Mouse (Mus musculus) forebrain, postnatal 0 days (tissue): ENCODE results near the gene Ankrd12. TPM values are rescaled to one million over a fixed set of nuclear protein-coding genes. Genes with fewer than 3 reads are reported as not detected.

Experiments used
- ATAC-seq: fragments of 200-750 bp; cut with Nextera tagmentation; 2 replicates; pipeline ENCODE4 v1.8.0; 2017; ENCODE audit warnings: mild to moderate bottlenecking, moderate library complexity
- DNase-seq: peaks from one replicate; pipeline ENCODE4 v3.0.0-alpha.2; 2015
- H3K27ac ChIP-seq: fragments of 300-500 bp; sonication (generic); 2 replicates; pipeline ENCODE4 v1.5.1; 2014; ENCODE audit warnings: low read depth, mild to moderate bottlenecking, antibody characterized with exemption, low read length, moderate library complexity, mixed read lengths
- H3K27me3 ChIP-seq: fragments of 300-500 bp; sonication (generic); 2 replicates; pipeline ENCODE4 v1.6.1; 2014; ENCODE audit warnings: mild to moderate bottlenecking, low read length, mixed read lengths; ENCODE audit not compliant: insufficient read depth
- H3K36me3 ChIP-seq: fragments of 300-500 bp; sonication (generic); 2 replicates; pipeline ENCODE4 v1.6.1; 2014; ENCODE audit warnings: mild to moderate bottlenecking, moderate library complexity; ENCODE audit not compliant: insufficient read depth
- H3K4me1 ChIP-seq: fragments of 300-500 bp; sonication (generic); 2 replicates; pipeline ENCODE4 v1.6.1; 2014; ENCODE audit warnings: antibody characterized with exemption; ENCODE audit not compliant: insufficient read depth
- H3K4me2 ChIP-seq: fragments of 300-500 bp; sonication (generic); 2 replicates; pipeline ENCODE4 v1.6.1; 2014; ENCODE audit warnings: low read depth, mild to moderate bottlenecking, moderate library complexity
- H3K4me3 ChIP-seq: fragments of 300-500 bp; sonication (generic); 2 replicates; pipeline ENCODE4 v1.5.1; 2014; ENCODE audit warnings: low read depth, low read length, mixed read lengths
- H3K9ac ChIP-seq: fragments of 300-500 bp; sonication (generic); 2 replicates; pipeline ENCODE4 v1.6.1; 2014; ENCODE audit warnings: mild to moderate bottlenecking
- H3K9me3 ChIP-seq: fragments of 300-500 bp; sonication (generic); 2 replicates; pipeline ENCODE4 v1.6.1; 2016; ENCODE audit warnings: low read length
- CTCF ChIP-seq: sonication (generic); IDR thresholded peaks from 2 replicates; pipeline ENCODE4 v1.5.1; 2016; ENCODE audit warnings: antibody characterized with exemption, control low read depth, low read depth
- WGBS: fragments of 180-500 bp; shearing (Covaris S2); extraction: QIAGEN DNeasy Blood & Tissue Kit; methylation state at CpG from one replicate; pipeline ENCODE4 v1.1.7; 2014; 5-methylcytosine and 5-hydroxymethylcytosine counted together
- polyA plus RNA-seq: library from polyadenylated mRNA; unstranded; fragments of >200 nt; fragmentation: Nextera tagmentation; extraction: Ambion mirVana; gene quantifications from 2 replicates; pipeline ENCODE4 v1.2.1, GENCODE M21; 2015
- total RNA-seq: library from RNA; depleted of rRNA; stranded (reverse); fragments of >200 nt; gene quantifications from 2 replicates; pipeline ENCODE4 v1.2.3, GENCODE M21; 2014

Gene Ankrd12
- total and polyA plus RNA-seq, 2 experiments from 2014 or later = 74.7 to 207 TPM

DNA sequence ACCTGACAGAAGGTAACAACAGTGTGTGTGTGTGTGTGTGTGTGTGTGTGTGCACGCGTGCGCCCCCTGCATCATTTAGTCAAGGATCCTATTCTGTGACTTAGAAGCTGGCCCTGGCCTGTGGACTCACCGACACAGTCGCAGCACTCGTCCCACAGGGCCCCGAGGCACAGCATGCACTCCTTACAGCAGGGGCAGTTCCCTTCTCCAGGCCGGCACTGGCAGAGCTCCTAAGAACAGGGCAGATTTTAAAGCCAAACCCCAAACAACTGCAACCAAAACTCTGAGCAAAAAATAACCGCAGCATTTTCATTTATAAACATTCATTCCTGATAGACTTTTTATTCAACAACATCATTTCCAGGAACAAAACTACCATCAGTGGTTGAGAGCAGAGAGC, 139.2 kb downstream of the Ankrd12 start:
- Histone ChIP-seq H3K4me2 (no peak overlapping the region), H3K27ac (no peak overlapping the region), H3K27me3 (no peaks in the 10 kb centered on the region), H3K4me3 (no peak overlapping the region), H3K36me3 (peaks cover 24% of the 10 kb centered on the region), H3K9ac (no peak overlapping the region), H3K4me1 (no peaks in the 10 kb centered on the region), H3K9me3 (no peaks in the 10 kb centered on the region)
- TF ChIP-seq CTCF = no peak
- DNase-seq (no peak), ATAC-seq (no peak)
- WGBS = 91% methylated on average over 9 of the region's 9 CpGs

DNA sequence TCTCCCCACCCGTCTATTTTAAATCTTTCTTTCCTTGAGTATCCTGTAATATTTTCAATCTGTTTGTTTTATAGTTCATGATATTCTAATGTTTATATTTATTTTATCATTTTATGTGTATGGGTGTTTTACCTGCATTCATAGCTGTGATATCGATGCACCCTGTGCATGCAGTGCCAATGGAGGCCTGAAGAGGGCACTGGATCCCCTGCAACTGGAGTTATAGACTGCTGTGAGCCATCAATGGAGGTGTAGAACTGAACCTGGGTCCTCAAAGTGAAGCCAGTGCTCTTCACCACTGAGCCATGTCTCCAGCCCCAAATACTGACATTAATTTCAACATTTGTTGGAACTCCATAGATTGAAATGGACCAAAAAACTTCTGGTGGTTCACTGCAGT, 143.1 kb downstream of the Ankrd12 start:
- peak; percentile 52 for TF ChIP-seq CTCF
- 96% methylated on average over 2 of the region's 2 CpGs for WGBS

DNA sequence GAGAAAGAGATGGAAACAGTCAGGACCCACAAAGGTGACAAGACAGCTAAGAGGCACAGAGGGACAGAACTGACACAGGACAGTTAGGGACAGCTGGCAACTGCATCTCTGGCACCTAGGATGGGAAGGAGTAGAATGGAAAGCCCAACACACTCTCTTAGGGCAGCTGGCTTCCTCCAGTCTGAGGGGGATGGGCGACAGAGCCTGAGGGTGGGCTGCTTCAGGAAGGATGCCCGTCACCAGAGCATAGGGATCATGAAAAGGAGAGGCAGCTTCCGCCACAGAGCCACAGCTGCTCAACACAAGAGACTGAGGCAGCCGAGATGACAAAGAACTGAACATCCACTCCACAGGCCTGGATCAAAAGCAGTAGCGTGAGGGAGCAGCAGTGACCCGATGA, 145.4 kb downstream of the Ankrd12 start:
- Histone ChIP-seq H3K4me2 (no peak overlapping the region), H3K4me3 (no peak overlapping the region), H3K9ac (no peak overlapping the region), H3K36me3 (peaks cover 31% of the 10 kb centered on the region), H3K27me3 (no peaks in the 10 kb centered on the region), H3K9me3 (no peaks in the 10 kb centered on the region), H3K4me1 (peaks cover 5% of the 10 kb centered on the region; the same call in 1 of the 2 replicates), H3K27ac (peak overlapping the region; percentile 29; the same call in 1 of the 2 replicates)
- ATAC-seq (peak; percentile 36; the same call in 1 of the 2 replicates), DNase-seq (no peak)
- no peak for TF ChIP-seq CTCF
- 34% methylated on average over 6 of the region's 6 CpGs for WGBS

More for the DNA sequence above, 143.1 kb downstream of the Ankrd12 start:
- Histone ChIP-seq H3K9ac (no peak overlapping the region), H3K27ac (no peak overlapping the region), H3K4me1 (peaks cover 5% of the 10 kb centered on the region; the same call in 1 of the 2 replicates), H3K36me3 (peaks cover 30% of the 10 kb centered on the region), H3K27me3 (no peaks in the 10 kb centered on the region), H3K4me2 (no peak overlapping the region), H3K9me3 (no peaks in the 10 kb centered on the region), H3K4me3 (no peak overlapping the region)
- DNase-seq (no peak), ATAC-seq (no peak)

- Histone ChIP-seq H3K27ac (0 out of 2 replicates have a peak overlapping the region, but pooled peaks have one; percentile 29), H3K4me3 (no peak overlapping the region), H3K9ac (no peak overlapping the region), H3K27me3 (no peaks in the 10 kb centered on the region), H3K9me3 (no peaks in the 10 kb centered on the region), H3K4me2 (no peak overlapping the region), H3K36me3 (peaks cover 35% of the 10 kb centered on the region), H3K4me1 (peaks cover 5% of the 10 kb centered on the region; the same call in 1 of the 2 replicates)
- DNase-seq = peak; percentile 57
- ATAC-seq = peak; percentile 77
- WGBS = 38% methylated on average over 6 of the region's 6 CpGs
- no peak for TF ChIP-seq CTCF
Measured at GRCm38 (mm10) chr17:65930960-65931359, 145.9 kb downstream of the Ankrd12 start.

- peaks cover 41% of the 10 kb centered on the region for H3K36me3 ChIP-seq
- ATAC-seq (no peak), DNase-seq (no peak)
- H3K27ac ChIP-seq = no peak overlapping the region
- 88% methylated on average over 7 of the region's 7 CpGs for WGBS
- H3K9ac ChIP-seq = no peak overlapping the region
- no peaks in the 10 kb centered on the region for H3K27me3 ChIP-seq
- no peak overlapping the region for H3K4me3 ChIP-seq
- no peak overlapping the region for H3K4me2 ChIP-seq
- peaks cover 5% of the 10 kb centered on the region; the same call in 1 of the 2 replicates for H3K4me1 ChIP-seq
- TF ChIP-seq CTCF = no peak
- H3K9me3 ChIP-seq = no peaks in the 10 kb centered on the region
Measured at GRCm38 (mm10) chr17:65930158-65930826, 146.6 kb downstream of the Ankrd12 start.

DNA sequence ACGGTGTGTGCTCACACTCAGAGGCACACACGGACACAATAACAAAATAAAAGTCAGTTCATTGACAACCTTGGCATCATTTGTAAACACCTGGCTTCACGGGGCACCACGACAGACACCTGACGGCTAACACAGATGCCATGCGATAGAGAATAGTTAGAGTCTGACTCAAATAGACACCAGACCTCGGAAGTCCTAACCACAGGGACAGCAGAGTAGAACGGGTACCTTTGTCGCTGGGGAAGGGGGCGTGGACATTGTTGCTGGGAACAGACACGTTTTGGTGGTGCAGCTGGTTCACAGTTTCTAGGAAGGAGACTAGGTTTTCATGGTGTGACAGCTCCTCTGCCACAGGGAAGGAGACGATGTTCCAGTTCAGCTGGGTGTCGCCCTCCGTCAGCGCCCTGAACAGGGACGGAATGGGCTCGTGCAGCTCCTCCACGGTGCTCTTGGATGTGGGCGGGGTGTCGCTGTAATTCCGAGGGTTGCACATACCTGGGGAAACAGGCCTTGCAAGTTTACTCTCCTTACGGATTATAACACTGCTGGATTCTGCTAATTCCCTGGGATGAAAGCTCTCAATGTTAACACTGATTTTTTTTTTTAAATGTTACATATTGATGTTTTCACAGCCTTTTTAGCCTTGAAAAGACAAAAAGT, 147.4 kb downstream of the Ankrd12 start:
- H3K9ac ChIP-seq = no peak overlapping the region
- no peaks in the 10 kb centered on the region for H3K9me3 ChIP-seq
- peaks cover 45% of the 10 kb centered on the region for H3K36me3 ChIP-seq
- H3K4me2 ChIP-seq = no peak overlapping the region
- TF ChIP-seq CTCF = no peak
- no peak overlapping the region for H3K27ac ChIP-seq
- H3K4me1 ChIP-seq = peaks cover 5% of the 10 kb centered on the region; the same call in 1 of the 2 replicates
- ATAC-seq = no peak
- no peaks in the 10 kb centered on the region for H3K27me3 ChIP-seq
- 89% methylated on average over 22 of the region's 22 CpGs for WGBS
- no peak for DNase-seq
- no peak overlapping the region for H3K4me3 ChIP-seq

DNA sequence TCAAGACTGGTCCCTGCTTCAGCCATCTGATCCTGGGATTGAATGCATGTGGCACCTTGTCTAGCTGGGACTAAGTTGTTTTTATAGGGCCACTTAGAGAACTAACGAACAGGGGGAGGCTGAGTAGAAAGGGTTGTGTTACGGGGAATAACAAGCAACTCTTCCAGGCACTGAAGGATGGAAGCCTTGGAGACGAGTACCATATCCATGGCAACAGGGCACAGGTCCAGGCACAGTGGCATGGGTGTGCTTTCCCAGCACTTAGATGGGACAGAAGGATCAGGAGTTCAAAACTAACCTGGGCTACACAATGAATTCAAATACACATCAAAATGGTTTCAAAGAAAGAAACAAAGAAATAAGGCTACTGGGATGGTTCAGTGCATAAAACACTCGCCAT, 149.8 kb downstream of the Ankrd12 start:
- no peak overlapping the region for H3K27ac ChIP-seq
- peak; percentile 22 for DNase-seq
- no peak overlapping the region for H3K4me3 ChIP-seq
- no peak for TF ChIP-seq CTCF
- no peak overlapping the region for H3K9ac ChIP-seq
- no peaks in the 10 kb centered on the region for H3K27me3 ChIP-seq
- H3K4me2 ChIP-seq = no peak overlapping the region
- no peak for ATAC-seq
- H3K36me3 ChIP-seq = peaks cover 50% of the 10 kb centered on the region
- 41% methylated on average over 4 of the region's 4 CpGs for WGBS
- peaks cover 5% of the 10 kb centered on the region; the same call in 1 of the 2 replicates for H3K4me1 ChIP-seq
- no peaks in the 10 kb centered on the region for H3K9me3 ChIP-seq
